Mouse (Mus musculus): ENCODE data around the gene Scgb3a1.

GRCm38 (mm10) chr11:49651762-49652322 lies 11.6 kb upstream of the Scgb3a1 start:
- TF ChIP-seq CTCF (IDR thresholded peaks at IDR 0.05; ENCODE audit: control insufficient read depth, insufficient read depth, insufficient read length) (no peak), MAX (IDR thresholded peaks at IDR 0.05) (no peak)

All from C2C12 (cell line).